Mouse (Mus musculus) heart, adult 2 months (tissue): ENCODE data around the gene Vps37d. TPM values are rescaled to one million over a fixed set of nuclear protein-coding genes. Genes with fewer than 3 reads are reported as not detected.
"Not testable (repeated sequence)": the region's sequence is repeated elsewhere in the genome, so short reads cannot be mapped to it uniquely, and the experiment has no call there.

Source experiments
- DNase-seq, 2 experiments: peaks; one replicate each; pipeline ENCODE4 v3.0.0; 2021
- H3K27ac ChIP-seq: fragments of 200-600 bp; 2 replicates; pipeline ENCODE4 v1.8.1; 2022
- H3K27me3 ChIP-seq: fragments of 200-500 bp; 2 replicates; pipeline ENCODE4 v1.6.1; 2012; ENCODE audit warnings: mild to moderate bottlenecking, low read length, inconsistent platforms, mixed read lengths; ENCODE audit not compliant: control insufficient read depth, insufficient read depth
- H3K36me3 ChIP-seq: fragments of 200-500 bp; 2 replicates; pipeline ENCODE4 v1.6.1; 2012; ENCODE audit warnings: low read length, inconsistent platforms; ENCODE audit not compliant: control insufficient read depth, insufficient read depth
- H3K4me1 ChIP-seq: fragments of 200-500 bp; 2 replicates; pipeline ENCODE4 v1.6.1; 2011; ENCODE audit warnings: low read length; ENCODE audit not compliant: control insufficient read depth, insufficient read depth
- H3K4me3 ChIP-seq: fragments of 200-600 bp; 2 replicates; pipeline ENCODE4 v1.8.1; 2022
- H3K79me2 ChIP-seq: fragments of 200-500 bp; replicated peaks from 2 replicates; pipeline ENCODE4 v1.6.1; 2012; ENCODE audit warnings: mild to moderate bottlenecking, inconsistent platforms, low read length, moderate library complexity, mixed read lengths; ENCODE audit not compliant: control insufficient read depth, insufficient read depth
- H3K9ac ChIP-seq: fragments of 200-500 bp; 2 replicates; pipeline ENCODE4 v1.6.1; 2012; ENCODE audit warnings: low read depth, mild to moderate bottlenecking, control low read depth, inconsistent platforms, low read length, mixed read lengths
- CTCF ChIP-seq: fragments of 200-600 bp; IDR thresholded peaks from 2 replicates; pipeline ENCODE4 v1.8.1; 2022; ENCODE audit warnings: antibody characterized with exemption, mild to moderate bottlenecking, moderate library complexity
- EP300 ChIP-seq: fragments of 200-500 bp; IDR thresholded peaks from 2 replicates; pipeline ENCODE4 v1.6.1; 2011; ENCODE audit warnings: low read depth, low read length, control low read depth; ENCODE audit not compliant: insufficient read depth
- POLR2A ChIP-seq: fragments of 200-500 bp; IDR thresholded peaks from 2 replicates; pipeline ENCODE4 v1.6.1; 2011; ENCODE audit warnings: mild to moderate bottlenecking, low read depth, low read length, control low read depth; ENCODE audit not compliant: insufficient read depth
- WGBS: fragments of 180-500 bp; shearing (Covaris S2); methylation state at CpG from one replicate; pipeline ENCODE4 v1.1.7; 2018; 5-methylcytosine and 5-hydroxymethylcytosine counted together
- intact Hi-C: fragments of 180-260 bp; cut with DNase I; formaldehyde crosslinking; loops from one replicate; pipeline ENCODE4 v1.15.1; 2025
- polyA plus RNA-seq: library from polyadenylated mRNA; depleted of rRNA; stranded (reverse); fragments of >200 nt; gene quantifications from 2 replicates; pipeline ENCODE4 v1.2.3, GENCODE M21; 2012
- total RNA-seq, 2 experiments: library from RNA; stranded (reverse); gene quantifications; 2 replicates each; pipeline ENCODE4 v1.2.3; 2021

Gene Vps37d
- total and polyA plus RNA-seq, 3 experiments: 0.52 to 0.72 (median 0.57) TPM

DNA sequence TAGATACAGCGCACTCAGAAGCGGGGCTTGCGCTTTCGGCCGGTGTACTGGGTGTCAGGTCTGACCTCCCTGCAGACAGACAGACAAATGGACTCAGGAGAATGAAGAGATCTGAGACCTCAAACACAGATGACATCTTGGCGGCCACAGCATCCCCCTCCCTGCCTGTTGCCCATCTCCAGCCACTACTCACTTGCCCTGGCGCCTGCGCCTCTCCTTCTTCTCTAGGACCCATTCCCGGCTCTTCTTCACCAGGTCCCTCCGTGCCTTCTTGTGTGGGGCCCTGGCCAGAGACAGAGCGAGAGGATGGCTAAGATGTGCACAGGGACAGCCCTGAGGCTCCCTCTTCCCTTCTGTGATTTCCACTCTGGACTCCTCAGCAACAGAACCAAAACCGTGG, 24.7 kb downstream of the Vps37d start:
- H3K4me3 ChIP-seq: no peak overlapping the region
- TF ChIP-seq CTCF: no peak
- no peak for TF ChIP-seq EP300
- TF ChIP-seq POLR2A: no peak
- intact Hi-C loops: no loop called here
- no peaks in the 10 kb centered on the region for H3K36me3 ChIP-seq
- no peak overlapping the region for H3K27ac ChIP-seq
- no peaks in the 10 kb centered on the region for H3K4me1 ChIP-seq
- no peak overlapping the region for H3K9ac ChIP-seq
- H3K79me2 ChIP-seq: no peaks in the 10 kb centered on the region
- WGBS: 74% methylated on average over 12 of the region's 12 CpGs
- no peaks in the 10 kb centered on the region for H3K27me3 ChIP-seq
- no peak for DNase-seq

- H3K36me3 ChIP-seq, H3K9ac ChIP-seq, H3K4me1 ChIP-seq, DNase-seq, H3K4me3 ChIP-seq, H3K27ac ChIP-seq, intact Hi-C loops, H3K79me2 ChIP-seq, H3K27me3 ChIP-seq: not testable (repeated sequence)
- WGBS: 95% methylated on average over 6 of the region's 6 CpGs
These were observed 28.8 kb downstream of the Vps37d start for GRCm38 (mm10) chr5:135049268-135049667.

GRCm38 (mm10) chr5:135048539-135048938, 29.5 kb downstream of the Vps37d start:
- no peak for TF ChIP-seq CTCF
- Histone ChIP-seq H3K4me3 (no peak overlapping the region), H3K79me2 (no peaks in the 10 kb centered on the region), H3K36me3 (no peaks in the 10 kb centered on the region), H3K9ac (no peak overlapping the region), H3K4me1 (no peaks in the 10 kb centered on the region), H3K27ac (no peak overlapping the region), H3K27me3 (no peaks in the 10 kb centered on the region)
- intact Hi-C loops: no loop called here
- WGBS: 89% methylated on average over 5 of the region's 5 CpGs
- no peak for DNase-seq

- no peaks in the 10 kb centered on the region for H3K27me3 ChIP-seq
- no peaks in the 10 kb centered on the region for H3K36me3 ChIP-seq
- WGBS: 71% methylated on average over 3 of the region's 3 CpGs
- intact Hi-C loops: no loop called here
- H3K9ac ChIP-seq: no peak overlapping the region
- no peaks in the 10 kb centered on the region for H3K4me1 ChIP-seq
- no peak overlapping the region for H3K4me3 ChIP-seq
- no peak for TF ChIP-seq CTCF
- TF ChIP-seq EP300: no peak
- no peak for TF ChIP-seq POLR2A
- H3K79me2 ChIP-seq: no peaks in the 10 kb centered on the region
- DNase-seq: no peak
- no peak overlapping the region for H3K27ac ChIP-seq
These were observed 33.5 kb downstream of the Vps37d start for GRCm38 (mm10) chr5:135044575-135044974.

DNA sequence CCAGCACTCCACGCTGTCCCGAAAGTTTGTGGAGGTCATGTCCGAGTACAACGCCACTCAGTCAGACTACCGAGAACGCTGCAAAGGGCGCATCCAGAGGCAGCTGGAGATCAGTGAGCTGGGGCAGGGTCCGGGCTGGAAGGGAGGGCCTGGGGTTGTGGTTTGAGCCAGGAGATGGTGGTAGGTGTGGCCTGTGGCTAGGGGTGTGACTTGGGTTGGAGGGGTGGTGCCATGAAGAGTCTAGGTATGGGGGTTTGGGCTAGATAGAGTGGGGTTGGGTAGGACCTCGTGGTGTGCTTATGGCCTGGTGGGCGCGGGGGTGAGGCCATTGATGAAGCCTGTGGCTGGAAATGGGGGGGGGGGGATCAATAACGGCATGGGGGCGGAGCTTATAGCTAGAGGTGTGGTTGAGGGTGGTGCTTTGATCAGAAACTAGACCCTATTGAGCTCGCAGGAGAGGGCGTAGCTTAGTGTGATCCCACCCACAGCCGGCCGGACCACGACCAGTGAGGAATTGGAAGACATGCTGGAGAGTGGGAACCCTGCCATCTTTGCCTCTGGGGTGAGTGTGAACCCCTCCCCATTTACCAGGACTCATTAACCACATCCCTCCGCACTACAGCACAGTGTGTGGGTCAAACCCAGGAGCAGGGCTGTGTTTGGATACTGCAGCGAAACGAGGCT, 35.8 kb downstream of the Vps37d start:
- DNase-seq: no peak
- Histone ChIP-seq H3K9ac (no peak overlapping the region), H3K36me3 (no peaks in the 10 kb centered on the region), H3K79me2 (no peaks in the 10 kb centered on the region), H3K4me1 (no peaks in the 10 kb centered on the region), H3K27ac (no peak overlapping the region), H3K4me3 (no peak overlapping the region), H3K27me3 (no peaks in the 10 kb centered on the region)
- TF ChIP-seq CTCF (no peak), EP300 (no peak), POLR2A (no peak)
- intact Hi-C loops: no loop called here
- 71% methylated on average over 21 of the region's 21 CpGs for WGBS

DNA sequence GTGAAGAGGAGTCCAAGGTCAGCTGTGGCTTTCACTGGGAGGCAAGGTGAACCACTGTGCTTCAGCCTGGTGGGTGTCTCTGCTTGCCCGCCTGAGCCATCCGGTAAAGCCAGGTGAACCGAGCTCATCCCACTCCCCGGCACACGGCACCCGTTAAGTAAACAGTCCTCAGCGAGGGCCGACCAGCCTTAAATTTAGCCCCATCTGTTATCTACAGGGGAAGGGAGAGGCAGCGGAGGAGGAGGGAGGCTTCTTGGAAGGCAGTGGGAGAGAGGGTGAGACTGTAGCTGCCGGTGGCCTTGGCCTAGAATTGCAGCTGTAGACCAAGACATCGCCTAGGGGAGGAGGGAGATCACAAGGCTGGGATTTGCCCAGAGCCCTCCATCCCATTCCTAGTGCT, 37.3 kb downstream of the Vps37d start:
- Histone ChIP-seq H3K4me1 (no peaks in the 10 kb centered on the region), H3K79me2 (no peaks in the 10 kb centered on the region), H3K27me3 (no peaks in the 10 kb centered on the region), H3K36me3 (no peaks in the 10 kb centered on the region), H3K4me3 (no peak overlapping the region), H3K9ac (no peak overlapping the region), H3K27ac (no peak overlapping the region)
- WGBS: 60% methylated on average over 11 of the region's 11 CpGs
- intact Hi-C loops: no loop called here
- DNase-seq: no peak
- TF ChIP-seq CTCF (no peak), POLR2A (no peak), EP300 (no peak)

GRCm38 (mm10) chr5:135040059-135040458, 38.0 kb downstream of the Vps37d start:
- Histone ChIP-seq H3K27me3 (no peaks in the 10 kb centered on the region), H3K79me2 (no peaks in the 10 kb centered on the region), H3K4me1 (no peaks in the 10 kb centered on the region), H3K4me3 (no peak overlapping the region), H3K9ac (no peak overlapping the region), H3K36me3 (no peaks in the 10 kb centered on the region), H3K27ac (no peak overlapping the region)
- intact Hi-C loops: no loop called here
- DNase-seq: no peak
- 37% methylated on average over 6 of the region's 6 CpGs for WGBS
- TF ChIP-seq EP300 (no peak), POLR2A (no peak), CTCF (no peak)
